Mouse (Mus musculus): ENCODE measurements around the gene 2210408I21Rik.

2210408I21Rik gene

GRCm38 (mm10) chr13:77478425-77479119 is 343.2 kb downstream of the 2210408I21Rik start:
- DNase-seq (ENCODE audit: low read depth, low spot score): no peak

DNA sequence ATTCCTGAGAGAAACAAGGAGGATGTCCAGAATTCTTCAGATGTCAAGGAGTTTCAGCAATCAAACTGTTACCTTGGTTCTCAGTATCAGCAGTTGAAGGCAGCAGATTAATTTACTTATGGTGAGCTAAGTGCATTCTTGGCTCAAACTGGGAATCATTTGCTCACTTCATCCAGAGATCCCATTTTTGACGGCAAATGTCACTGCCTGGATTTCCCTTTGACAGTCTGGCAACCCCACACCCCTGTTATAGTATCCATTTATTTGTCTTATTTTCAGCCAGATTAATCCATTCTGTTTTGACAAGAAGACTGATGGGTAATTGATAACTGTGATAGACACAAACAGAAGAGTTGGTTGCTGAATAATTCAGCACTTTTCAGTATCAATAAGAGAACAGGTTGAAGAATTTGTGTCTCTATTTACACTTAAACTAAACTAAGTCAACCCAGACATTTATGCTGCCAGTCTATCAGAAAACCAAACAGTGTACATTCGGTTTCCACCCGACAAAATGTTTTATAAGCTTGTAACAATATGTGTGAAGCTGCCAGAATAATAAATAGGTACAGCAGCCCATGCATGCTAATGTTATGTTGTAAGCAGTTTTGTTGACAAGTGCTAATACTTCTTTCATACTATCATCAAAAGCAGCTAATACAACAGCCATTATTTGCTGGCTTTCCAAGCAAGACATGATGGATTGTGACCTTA is 354.8 kb downstream of the 2210408I21Rik start:
- DNase-seq (ENCODE audit: low read depth, low spot score): no peak

GRCm38 (mm10) chr13:77514046-77514445 is 378.7 kb downstream of the 2210408I21Rik start:
- no peak for DNase-seq (ENCODE audit: low read depth, low spot score)

DNA sequence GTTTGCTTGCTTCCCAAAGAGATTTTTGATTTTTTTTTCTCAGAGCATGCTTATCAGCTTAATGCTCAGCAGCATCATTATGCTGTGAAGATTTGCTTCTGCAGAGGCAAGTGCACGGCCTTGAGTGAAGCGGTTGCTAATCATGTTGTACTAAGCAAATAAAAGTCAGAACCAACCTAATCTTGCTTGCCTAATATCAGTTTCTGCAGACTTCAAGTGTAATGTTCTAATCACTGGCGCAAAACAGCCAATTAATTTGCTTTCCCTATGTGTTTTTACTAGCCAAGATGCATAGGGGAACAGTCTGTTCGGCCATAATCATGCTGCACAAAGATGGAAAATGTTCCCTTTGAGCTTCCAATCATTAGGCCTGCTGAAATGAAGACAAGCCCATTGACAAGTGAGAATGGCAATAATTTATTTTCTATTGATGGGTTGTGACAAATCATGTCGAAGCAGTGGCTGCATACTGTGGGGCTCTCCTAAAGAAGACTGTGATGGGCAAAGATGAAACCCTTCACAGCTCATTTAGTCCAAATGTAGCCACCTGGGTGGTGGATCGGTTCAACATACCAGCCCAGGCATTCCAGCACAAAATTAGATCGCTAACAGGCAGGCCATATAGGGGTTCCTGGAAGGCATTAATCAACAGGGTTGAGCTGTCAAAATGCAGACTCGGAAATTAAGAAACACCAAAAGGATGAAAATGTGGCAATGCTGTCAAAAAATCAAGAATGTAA is 393.8 kb downstream of the 2210408I21Rik start:
- no peak for DNase-seq (ENCODE audit: low read depth, low spot score)

GRCm38 (mm10) chr13:77529760-77530159 is 394.4 kb downstream of the 2210408I21Rik start:
- no peak for DNase-seq (ENCODE audit: low read depth, low spot score)

GRCm38 (mm10) chr13:77537466-77537865 is 402.1 kb downstream of the 2210408I21Rik start:
- no peak for DNase-seq (ENCODE audit: low read depth, low spot score)

DNA sequence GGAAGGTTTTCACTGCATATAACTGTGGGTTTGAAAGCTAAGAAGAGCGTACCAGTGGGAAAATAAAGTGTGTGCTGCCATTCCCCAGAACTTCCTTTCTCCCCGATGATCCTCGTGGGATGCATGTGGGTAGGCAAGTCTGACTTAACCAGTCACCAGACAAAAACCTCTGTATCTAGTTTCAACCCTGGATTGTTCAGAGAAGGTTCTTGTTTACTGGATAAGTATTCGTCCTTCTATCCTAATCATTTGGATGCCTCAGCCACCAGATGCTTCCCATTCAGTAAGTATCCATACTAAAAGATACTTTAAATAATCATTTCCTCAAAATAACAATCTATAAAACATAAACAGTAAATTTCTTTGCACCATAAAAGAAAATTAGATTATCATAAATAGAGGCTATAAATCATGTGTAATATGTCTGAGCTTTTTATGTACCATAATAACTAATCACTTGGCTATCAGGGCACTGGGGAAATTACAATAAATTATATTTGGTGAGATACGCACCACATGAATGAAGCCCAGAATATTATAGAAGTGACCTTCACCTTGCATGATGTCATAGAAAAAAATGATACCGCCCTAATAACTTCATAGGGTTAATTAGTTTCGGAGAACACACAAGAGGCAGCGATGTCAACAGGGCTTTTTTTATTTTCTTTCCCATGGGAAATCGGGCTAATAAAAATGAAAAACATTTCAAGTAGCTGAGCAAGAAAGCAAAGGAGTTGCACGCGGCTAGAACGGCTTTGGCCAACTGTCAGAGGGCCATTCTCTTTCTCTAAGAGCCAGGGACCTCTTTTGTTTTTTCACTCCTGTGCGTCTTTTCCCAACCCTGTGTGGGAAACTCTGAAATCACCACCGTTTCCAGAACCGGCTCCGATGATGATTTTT is 412.4 kb downstream of the 2210408I21Rik start:
- DNase-seq (ENCODE audit: low read depth, low spot score): no peak

DNA sequence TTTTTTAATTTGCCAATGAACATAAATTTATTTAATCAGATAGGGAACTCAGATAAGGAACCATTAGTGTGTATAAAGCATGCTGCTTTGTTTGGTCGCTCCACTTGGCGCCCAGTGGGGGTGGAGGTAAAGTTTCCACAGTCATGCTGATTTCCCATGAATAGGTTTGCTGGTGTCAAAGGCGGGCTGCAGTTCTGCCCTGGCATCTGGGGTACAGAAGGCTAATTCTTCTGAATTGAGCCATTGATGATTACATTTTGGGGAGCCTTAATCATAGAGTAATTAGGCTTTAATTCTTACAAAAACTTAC is 413.0 kb downstream of the 2210408I21Rik start:
- no peak for DNase-seq (ENCODE audit: low read depth, low spot score)

GRCm38 (mm10) chr13:77548750-77549149 is 413.4 kb downstream of the 2210408I21Rik start:
- no peak for DNase-seq (ENCODE audit: low read depth, low spot score)

DNA sequence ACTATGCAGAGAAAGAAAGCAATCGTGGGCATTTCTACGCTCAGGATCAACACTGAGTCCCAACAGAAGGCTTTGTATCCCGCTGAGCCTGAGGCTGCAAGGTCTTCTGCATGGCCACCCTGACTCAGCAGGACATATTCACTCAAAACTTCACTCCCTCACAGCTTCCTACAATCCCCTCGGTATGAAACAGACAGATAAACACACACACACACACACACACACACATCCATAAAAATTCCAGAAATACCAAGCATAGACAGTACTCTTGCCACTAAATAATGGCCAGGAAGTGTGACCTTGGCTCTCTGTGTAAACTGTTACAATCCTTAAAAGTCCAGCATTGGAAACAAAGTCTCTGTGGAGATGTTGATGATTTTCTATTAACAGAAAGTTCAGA is 458.7 kb downstream of the 2210408I21Rik start:
- DNase-seq (ENCODE audit: low read depth, low spot score): no peak

DNA sequence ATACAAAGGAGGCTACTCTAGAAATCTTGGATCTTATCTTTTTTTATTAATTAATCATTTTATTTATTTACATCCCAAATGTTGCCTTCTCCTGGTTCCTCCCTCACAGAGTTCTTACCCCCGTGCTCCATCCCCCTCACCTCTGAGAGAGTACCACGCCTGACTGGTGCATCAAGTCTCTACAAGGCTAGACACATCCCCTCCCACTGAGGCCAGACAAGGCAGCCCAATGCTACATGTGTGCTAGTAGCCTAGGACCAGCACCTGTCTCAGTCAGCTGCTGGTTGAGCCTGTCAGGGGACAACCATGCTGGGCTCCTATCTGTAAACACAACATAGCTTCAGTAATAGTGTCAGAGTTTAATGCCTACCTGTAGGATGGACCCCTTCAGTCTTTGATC is 480.0 kb downstream of the 2210408I21Rik start:
- no peak for DNase-seq (ENCODE audit: low read depth, low spot score)

All from CD4-positive helper T cell, adult 2 months (primary cell).